Mouse (Mus musculus) lung, adult 2 months (tissue): ENCODE measurements at regions not wholly inside any gene's neighbourhood (a gene's known extent, or its start where the extent isn't known, plus 50 kb on each side); places are given as distances from the start of the nearest gene placed in this dataset.

Experiments used
- CTCF ChIP-seq: fragments of 200-500 bp; IDR thresholded peaks from 2 replicates; pipeline ENCODE4 v1.5.1; 2011; ENCODE audit warnings: mild to moderate bottlenecking, low read length, control low read depth; ENCODE audit not compliant: insufficient read depth
- POLR2A ChIP-seq: fragments of 200-500 bp; IDR thresholded peaks from 2 replicates; pipeline ENCODE4 v1.6.1; 2011; ENCODE audit warnings: low read depth, mild to moderate bottlenecking, control low read depth, low read length, borderline replicate concordance; ENCODE audit errors: extremely low read depth

- TF ChIP-seq CTCF (no peak), POLR2A (no peak)
Observed at GRCm38 (mm10) chr10:126727840-126728239, 173.3 kb downstream of the Atp23 start.
